Mouse (Mus musculus) cerebellum, adult 2 months (tissue): ENCODE results near the gene Slc6a5. TPM values are rescaled to one million over a fixed set of nuclear protein-coding genes. Genes with fewer than 3 reads are reported as not detected.
A peak's percentile ranks its signal among the peaks of the same experiment; 100 is the strongest.
"Not testable (repeated sequence)": the region's sequence is repeated elsewhere in the genome, so short reads cannot be mapped to it uniquely, and the experiment has no call there.

ENCODE experiments used
- DNase-seq, 2 experiments: peaks; one replicate each; pipeline ENCODE4 v3.0.0; 2021
- H3K27ac ChIP-seq: fragments of 200-500 bp; 2 replicates; pipeline ENCODE4 v1.5.1; 2012; ENCODE audit warnings: low read length, control low read depth, inconsistent platforms; ENCODE audit not compliant: insufficient read depth
- H3K27me3 ChIP-seq: fragments of 200-500 bp; 2 replicates; pipeline ENCODE4 v1.6.1; 2012; ENCODE audit warnings: inconsistent platforms, mild to moderate bottlenecking, low read length, moderate library complexity; ENCODE audit not compliant: control insufficient read depth, insufficient read depth
- H3K4me1 ChIP-seq: fragments of 200-500 bp; 2 replicates; pipeline ENCODE4 v1.6.1; 2011; ENCODE audit warnings: low read length; ENCODE audit not compliant: control insufficient read depth, insufficient read depth
- H3K4me3 ChIP-seq: fragments of 200-500 bp; replicated peaks from 2 replicates; pipeline ENCODE3; 2011; ENCODE audit warnings: mild to moderate bottlenecking, low read depth, low read length, control low read depth; ENCODE audit not compliant: insufficient read depth
- CTCF ChIP-seq: fragments of 200-500 bp; IDR thresholded peaks from 2 replicates; pipeline ENCODE4 v1.5.1; 2011; ENCODE audit warnings: low read depth, mild to moderate bottlenecking, control low read depth, low read length, moderate library complexity, borderline replicate concordance; ENCODE audit not compliant: insufficient read depth
- POLR2A ChIP-seq: fragments of 200-500 bp; IDR thresholded peaks from 2 replicates; pipeline ENCODE4 v1.6.1; 2011; ENCODE audit warnings: low read length, control low read depth, borderline replicate concordance; ENCODE audit not compliant: insufficient read depth
- WGBS: fragments of 180-500 bp; shearing (Covaris S2); methylation state at CpG from one replicate; pipeline ENCODE4 v1.1.7; 2018; 5-methylcytosine and 5-hydroxymethylcytosine counted together
- polyA plus RNA-seq: library from polyadenylated mRNA; depleted of rRNA; stranded (reverse); fragments of >200 nt; gene quantifications from 2 replicates; pipeline ENCODE4 v1.2.3, GENCODE M21; 2012

The Slc6a5 gene
- polyA plus RNA-seq, 1 experiment, result 71.8 TPM

GRCm38 (mm10) chr7:49914946-49915345, 5.0 kb downstream of the Slc6a5 start:
- TF ChIP-seq POLR2A, result no peak
- no peak for TF ChIP-seq CTCF
- DNase-seq, result no peak
- WGBS, result 18% methylated on average over 9 of the region's 9 CpGs
- Histone ChIP-seq H3K4me3 (no peak overlapping the region), H3K27me3 (peaks cover 14% of the 10 kb centered on the region; the same call in 1 of the 2 replicates), H3K4me1 (no peaks in the 10 kb centered on the region), H3K27ac (no peak overlapping the region)

- no peak for DNase-seq
- 13% methylated on average over 11 of the region's 11 CpGs for WGBS
- H3K27me3 ChIP-seq, result peaks cover 11% of the 10 kb centered on the region; the same call in 1 of the 2 replicates
- no peak overlapping the region for H3K27ac ChIP-seq
- H3K4me1 ChIP-seq, result no peaks in the 10 kb centered on the region
- no peak overlapping the region for H3K4me3 ChIP-seq
- TF ChIP-seq POLR2A (no peak), CTCF (no peak)
Observed at GRCm38 (mm10) chr7:49915471-49915870, 5.5 kb downstream of the Slc6a5 start.

DNA sequence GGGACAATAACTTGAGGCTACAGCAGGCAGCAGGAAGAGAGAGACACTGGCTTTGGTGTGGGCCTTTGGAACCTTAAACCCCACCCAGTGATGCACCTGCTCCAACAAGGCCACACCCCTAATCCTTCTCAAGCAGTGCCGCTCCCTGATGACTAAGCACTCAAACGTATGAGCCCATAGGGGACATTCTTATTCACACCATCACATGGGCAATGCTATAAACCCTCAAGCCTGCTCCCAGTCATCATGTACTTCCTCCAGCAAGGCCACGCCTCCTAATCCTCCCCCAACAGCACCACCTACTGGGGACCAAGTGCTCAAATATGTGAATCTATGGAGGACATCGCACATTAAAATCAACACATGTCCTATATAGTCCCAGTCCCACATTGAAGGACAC, 9.5 kb downstream of the Slc6a5 start:
- 84% methylated on average over 4 of the region's 4 CpGs for WGBS
- Histone ChIP-seq H3K27ac (no peak overlapping the region), H3K4me1 (peaks cover 4% of the 10 kb centered on the region; the same call in 1 of the 2 replicates), H3K27me3 (peaks cover 5% of the 10 kb centered on the region; the same call in 1 of the 2 replicates), H3K4me3 (no peak overlapping the region)
- no peak for DNase-seq
- no peak for TF ChIP-seq POLR2A
- TF ChIP-seq CTCF, result no peak

DNA sequence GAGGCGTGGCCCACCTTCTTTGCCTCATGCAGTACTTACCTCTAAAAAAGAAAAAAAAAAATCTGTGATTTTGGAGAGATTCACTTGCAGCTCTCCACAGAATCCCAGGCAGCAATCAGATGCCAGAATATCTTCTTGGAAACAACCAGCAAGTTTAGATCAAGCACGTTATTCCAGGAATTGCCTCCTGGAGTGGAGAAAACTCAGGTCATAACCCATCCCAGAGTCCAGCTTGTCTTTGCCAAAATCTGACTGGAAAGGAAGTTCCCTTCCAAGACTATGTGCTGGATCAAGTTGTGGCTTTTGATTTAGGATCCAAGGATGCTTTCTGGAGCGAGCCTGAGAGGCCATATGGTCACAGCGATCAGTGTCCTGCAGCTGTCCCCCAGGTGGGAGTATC, 10.8 kb downstream of the Slc6a5 start:
- Histone ChIP-seq H3K4me3 (no peak overlapping the region), H3K4me1 (peaks cover 4% of the 10 kb centered on the region; the same call in 1 of the 2 replicates), H3K27ac (no peak overlapping the region), H3K27me3 (peaks cover 2% of the 10 kb centered on the region; the same call in 1 of the 2 replicates)
- TF ChIP-seq POLR2A (no peak), CTCF (no peak)
- DNase-seq, result no peak
- WGBS, result 39% methylated on average over 4 of the region's 4 CpGs

- Histone ChIP-seq H3K27ac (no peak overlapping the region), H3K4me3 (no peak overlapping the region), H3K27me3 (no peaks in the 10 kb centered on the region), H3K4me1 (peaks cover 4% of the 10 kb centered on the region; the same call in 1 of the 2 replicates)
- peak; percentile 23 to 30 for DNase-seq
- WGBS, result 44% methylated on average over 4 of the region's 4 CpGs
- no peak for TF ChIP-seq POLR2A
- no peak for TF ChIP-seq CTCF
Observed at GRCm38 (mm10) chr7:49922928-49923327, 13.0 kb downstream of the Slc6a5 start.

GRCm38 (mm10) chr7:49923376-49923775, 13.4 kb downstream of the Slc6a5 start:
- Histone ChIP-seq H3K27ac (no peak overlapping the region), H3K4me1 (peaks cover 4% of the 10 kb centered on the region; the same call in 1 of the 2 replicates), H3K27me3 (no peaks in the 10 kb centered on the region), H3K4me3 (no peak overlapping the region)
- peak; percentile 98 for TF ChIP-seq CTCF
- TF ChIP-seq POLR2A, result no peak
- WGBS, result 1% methylated on average over 13 of the region's 13 CpGs
- DNase-seq, result peak; percentile 78 to 83

DNA sequence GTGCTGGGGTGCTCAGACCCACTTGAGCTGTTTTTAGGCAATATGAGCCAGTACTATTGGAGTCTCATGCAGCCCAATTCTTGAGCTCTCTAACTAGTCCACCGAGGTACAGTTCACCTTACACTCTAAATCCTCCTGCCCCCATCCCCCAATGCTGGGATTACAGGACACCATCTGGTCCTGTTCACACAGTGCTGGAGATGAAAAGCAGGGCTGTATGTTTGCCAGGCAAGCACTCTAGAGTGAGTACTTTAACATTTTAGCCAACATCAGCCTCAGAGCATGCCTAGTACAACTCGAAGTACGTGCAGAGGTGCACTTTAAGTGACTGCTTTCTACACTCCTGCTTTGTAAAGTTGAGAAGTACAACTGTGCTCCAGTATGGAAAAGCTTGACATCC, 18.6 kb downstream of the Slc6a5 start:
- H3K27me3 ChIP-seq, result no peaks in the 10 kb centered on the region; the same call in 1 of the 2 replicates
- TF ChIP-seq CTCF, result no peak
- no peak for TF ChIP-seq POLR2A
- WGBS, result 26% methylated on average over 3 of the region's 3 CpGs
- no peak for DNase-seq
- no peaks in the 10 kb centered on the region; the same call in 1 of the 2 replicates for H3K4me1 ChIP-seq
- H3K27ac ChIP-seq, result no peak overlapping the region
- H3K4me3 ChIP-seq, result no peak overlapping the region

DNA sequence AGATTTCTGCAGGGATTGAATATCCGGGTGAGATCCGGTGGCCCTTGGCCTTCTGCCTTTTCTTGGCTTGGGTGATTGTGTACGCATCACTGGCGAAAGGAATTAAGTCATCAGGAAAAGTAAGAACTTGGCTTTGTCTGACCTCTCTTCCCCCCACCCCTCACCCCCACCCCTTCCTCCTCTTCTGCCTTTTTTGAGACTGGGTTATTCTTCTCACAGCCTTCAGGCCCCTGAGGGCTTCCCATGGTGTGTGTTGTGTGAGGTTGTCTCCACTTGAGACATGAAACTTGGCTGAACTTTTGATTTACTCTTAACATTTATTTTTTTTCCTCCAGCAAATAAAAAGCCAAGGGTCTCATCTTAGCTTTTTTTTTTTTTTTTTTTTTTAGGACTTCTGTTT, 20.1 kb downstream of the Slc6a5 start:
- TF ChIP-seq CTCF, result no peak
- no peak for TF ChIP-seq POLR2A
- H3K4me1 ChIP-seq, result no peaks in the 10 kb centered on the region; the same call in 1 of the 2 replicates
- no peak overlapping the region for H3K27ac ChIP-seq
- no peaks in the 10 kb centered on the region; the same call in 1 of the 2 replicates for H3K27me3 ChIP-seq
- DNase-seq, result no peak
- H3K4me3 ChIP-seq, result no peak overlapping the region
- WGBS, result 50% methylated on average over 4 of the region's 4 CpGs

DNA sequence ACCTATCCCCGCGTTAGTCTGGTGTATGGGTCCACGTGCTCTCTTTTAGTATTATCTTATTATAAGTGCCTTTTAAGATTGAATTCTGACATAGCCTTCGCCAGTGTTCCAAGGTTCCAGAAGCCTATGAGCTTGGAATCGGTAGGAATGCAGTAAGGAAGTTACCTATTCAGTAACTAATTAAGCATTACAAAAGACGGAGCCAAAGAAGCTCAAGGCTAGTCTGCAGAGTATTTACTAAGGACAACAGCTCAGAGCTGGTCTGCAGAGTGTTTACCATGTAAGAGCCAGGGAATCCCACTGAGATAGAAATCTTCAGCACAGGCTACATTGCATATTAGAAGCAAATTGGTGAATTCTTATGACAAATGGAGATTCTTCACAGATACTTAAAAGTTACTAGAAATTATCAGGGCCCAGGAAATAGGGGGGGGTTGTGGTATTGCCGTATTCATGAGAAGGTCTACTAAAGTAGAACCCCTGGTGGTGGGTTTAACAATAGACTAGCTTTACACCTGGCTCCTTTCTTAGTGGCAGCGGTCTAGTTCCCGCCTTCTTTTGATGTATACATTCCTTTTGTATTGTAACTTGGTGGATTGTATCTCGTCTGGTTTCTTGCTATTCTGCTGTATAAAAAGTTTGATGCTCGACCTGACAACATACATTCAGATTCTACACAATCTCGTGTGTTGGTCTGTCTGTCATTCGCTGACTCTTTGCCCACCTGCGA, 23.6 kb downstream of the Slc6a5 start:
- not testable (repeated sequence) for H3K27ac ChIP-seq, H3K4me1 ChIP-seq, H3K27me3 ChIP-seq, H3K4me3 ChIP-seq, DNase-seq
- WGBS, result 84% methylated on average over 14 of the region's 14 CpGs
